Mouse (Mus musculus): ENCODE data around the gene Teddm1b.

Teddm1b gene

DNA sequence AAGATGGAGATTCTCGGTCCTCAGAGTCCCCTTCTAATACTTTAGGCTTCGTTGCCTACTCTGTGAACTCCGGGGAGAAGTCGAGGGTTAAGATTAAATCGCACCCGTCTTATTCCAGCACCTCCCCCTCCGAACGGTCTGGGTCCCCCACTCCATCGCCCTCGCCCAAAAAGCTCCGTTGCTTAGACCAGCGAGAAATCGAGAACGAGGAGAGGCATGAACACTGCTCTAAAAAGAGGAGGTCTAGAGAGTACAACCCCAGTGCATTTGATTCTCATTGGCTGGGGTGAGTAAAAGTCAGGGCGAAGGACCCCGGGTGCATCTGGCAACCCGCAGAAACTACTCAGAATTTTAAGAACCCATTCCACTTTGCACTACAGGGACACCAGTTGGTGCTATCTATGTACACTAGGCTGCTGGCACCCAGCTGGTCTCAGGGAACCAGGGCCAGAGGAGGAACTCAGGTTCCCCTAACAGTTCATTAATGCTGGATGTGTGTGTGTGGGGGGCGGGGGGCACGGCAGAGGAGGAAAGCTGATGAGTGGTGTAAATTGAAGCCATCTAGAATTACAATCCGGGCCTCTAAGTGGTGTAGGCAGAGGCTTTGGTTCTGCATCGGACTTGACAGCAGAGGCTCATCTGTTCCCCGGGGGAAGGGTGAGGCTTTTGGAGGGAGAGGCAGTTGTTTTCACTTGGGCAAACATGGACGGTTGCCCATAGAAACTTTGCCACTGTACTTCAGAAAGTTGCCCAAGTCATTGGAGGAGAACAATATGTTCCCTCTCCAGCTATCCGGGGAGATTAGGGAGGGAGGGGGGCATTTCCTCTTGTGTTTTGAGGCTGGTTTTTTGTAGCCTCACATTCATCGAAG lies 26.9 kb downstream of the Teddm1b start:
- no peak for DNase-seq (ENCODE audit: low spot score in 2 of 2)

DNA sequence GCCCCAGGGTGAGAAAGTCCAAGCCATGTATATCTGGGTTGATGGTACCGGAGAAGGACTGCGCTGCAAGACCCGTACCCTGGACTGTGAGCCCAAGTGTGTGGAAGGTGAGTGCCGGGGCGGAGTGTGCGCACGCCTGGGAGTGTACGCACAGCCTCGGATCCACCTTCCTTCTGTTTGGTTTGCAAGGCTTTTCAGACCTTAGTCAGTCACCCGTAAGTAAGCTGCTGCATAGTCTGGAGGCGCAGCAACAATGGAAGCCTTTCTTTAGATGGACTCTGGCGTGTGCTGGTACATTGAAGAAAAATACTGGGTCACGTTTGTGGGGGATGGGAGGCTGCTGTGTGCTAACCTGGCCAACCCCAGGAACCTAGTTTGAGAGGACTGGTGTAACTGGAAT lies 28.9 kb downstream of the Teddm1b start:
- DNase-seq (ENCODE audit: low spot score in 2 of 2), result no peak

DNA sequence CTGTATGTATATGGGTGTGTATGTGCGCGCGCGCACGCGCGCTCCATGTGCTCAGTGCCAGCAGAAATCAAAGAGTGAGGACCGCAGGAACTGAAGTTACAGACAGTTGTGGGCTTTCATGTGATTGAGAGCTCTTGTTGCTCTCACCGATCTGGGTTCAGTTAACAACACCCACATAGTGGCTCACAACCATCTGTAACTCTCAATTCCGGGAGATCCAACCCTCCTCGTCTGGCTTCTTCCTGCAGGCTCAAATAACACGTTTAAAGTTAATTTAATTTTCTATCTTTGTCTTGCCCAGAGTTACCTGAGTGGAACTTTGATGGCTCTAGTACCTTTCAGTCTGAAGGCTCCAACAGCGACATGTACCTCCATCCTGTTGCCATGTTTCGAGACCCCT lies 30.1 kb downstream of the Teddm1b start:
- no peak for DNase-seq (ENCODE audit: low spot score in 2 of 2)

DNA sequence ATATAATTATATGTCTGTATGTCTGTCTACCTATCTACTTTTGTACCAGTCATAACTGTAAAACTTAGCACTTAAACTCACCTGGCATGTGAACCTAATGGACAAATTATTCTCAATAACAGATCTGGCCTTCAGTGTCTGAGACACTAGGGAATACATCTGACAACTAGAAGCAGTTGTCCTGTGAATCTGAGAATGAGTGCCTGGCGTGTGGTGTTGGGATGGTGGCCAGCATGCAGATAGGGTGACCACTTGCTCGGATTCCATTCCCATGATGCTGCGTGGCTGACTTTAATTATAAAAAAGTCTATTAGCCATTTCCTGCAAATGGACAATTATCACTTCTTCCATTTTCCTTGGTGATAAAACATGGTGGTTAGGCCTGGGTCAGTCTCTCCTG lies 31.7 kb downstream of the Teddm1b start:
- no peak for DNase-seq (ENCODE audit: low spot score in 2 of 2)

DNA sequence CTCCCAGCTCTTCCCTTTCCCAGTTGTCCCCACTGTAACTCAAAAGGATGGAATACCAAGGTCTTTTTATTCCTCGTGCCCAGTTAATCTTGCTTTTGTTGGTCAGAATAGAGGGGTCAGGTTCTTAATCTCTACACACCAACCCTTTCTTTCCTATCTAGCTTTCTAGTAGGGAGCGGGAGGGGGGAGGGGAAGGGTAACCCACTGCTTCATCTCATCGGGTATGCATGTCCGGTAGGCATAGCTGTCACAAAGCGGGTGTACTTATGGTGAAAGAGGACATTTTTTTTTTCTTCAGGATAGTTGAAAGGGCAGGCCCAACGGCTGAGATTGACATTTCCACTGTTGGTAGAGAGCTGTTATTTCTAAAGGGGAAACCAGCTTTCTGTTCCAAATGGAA lies 34.1 kb downstream of the Teddm1b start:
- no peak for DNase-seq (ENCODE audit: low spot score in 2 of 2)

DNA sequence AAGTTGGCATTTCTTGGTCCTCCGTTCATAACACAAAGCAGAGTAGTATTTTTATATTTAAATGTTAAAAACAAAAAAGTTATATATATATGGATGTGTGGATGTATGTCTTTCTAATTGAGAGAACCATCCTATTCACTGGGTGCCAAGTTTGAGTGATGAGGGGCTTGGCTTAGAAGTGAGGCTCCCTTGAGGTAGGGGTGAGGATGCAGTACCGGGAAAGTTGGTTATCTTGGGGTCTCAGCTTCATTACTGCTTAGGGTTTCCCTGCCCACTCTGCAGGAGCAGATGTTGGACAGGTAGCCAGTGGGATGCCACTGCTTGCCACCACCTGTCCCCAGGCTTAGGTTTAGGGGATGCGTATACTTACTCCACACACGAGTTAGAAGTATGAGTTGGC lies 34.6 kb downstream of the Teddm1b start:
- DNase-seq (ENCODE audit: low spot score in 2 of 2), result no peak

DNA sequence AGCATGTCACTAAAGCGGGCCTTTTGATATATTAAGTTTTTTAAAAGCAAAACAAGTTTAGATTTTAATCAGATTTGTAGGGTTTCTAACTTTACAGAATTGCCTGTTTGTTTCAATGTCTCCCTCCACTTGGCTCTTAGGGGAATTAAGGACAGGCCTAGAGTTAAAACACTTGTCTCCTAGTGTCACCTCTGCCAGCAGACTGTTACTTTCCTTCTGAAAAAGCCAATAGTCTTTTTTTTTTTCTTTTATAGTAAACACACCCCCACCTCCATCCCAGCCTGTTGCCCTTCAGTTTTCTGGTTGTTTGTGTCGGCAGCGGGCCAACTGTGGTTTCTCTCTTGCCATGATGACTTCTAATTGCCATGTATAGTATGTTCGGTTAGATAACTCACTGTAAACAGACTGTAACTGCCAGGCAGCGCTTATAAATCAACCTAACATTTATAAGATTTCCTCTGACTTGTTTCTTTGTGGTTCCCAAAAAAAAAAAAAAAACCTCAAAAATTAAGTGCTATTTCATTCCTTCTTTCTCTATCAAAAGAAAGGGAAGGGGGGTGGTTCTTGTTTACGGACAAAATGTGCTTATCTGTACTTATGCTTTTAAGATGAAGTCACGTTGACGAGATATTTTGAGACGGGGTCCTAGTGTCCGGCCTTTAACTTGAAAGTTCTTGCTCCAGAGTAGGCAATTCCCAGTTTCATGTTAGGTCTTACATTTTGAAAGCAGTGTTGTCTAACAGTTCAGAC lies 35.2 kb downstream of the Teddm1b start:
- DNase-seq (ENCODE audit: low spot score in 2 of 2), result no peak

DNA sequence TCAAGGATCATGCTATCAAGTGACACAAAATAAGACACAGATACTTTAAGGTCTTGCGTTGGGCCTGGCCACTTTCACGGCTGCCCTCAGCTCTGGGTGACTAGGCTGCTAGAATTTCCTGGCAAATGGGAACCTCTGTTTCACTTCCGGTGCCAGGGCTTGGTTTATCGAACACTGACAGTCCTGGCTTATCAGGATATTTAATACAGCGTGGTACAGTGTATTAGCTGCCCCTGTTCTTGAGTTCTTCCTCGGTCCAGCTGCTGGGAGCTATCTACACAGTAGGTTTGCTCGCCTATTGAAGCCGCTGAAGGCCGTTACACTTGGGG lies 35.8 kb downstream of the Teddm1b start:
- DNase-seq (ENCODE audit: low spot score in 2 of 2), result no peak

DNA sequence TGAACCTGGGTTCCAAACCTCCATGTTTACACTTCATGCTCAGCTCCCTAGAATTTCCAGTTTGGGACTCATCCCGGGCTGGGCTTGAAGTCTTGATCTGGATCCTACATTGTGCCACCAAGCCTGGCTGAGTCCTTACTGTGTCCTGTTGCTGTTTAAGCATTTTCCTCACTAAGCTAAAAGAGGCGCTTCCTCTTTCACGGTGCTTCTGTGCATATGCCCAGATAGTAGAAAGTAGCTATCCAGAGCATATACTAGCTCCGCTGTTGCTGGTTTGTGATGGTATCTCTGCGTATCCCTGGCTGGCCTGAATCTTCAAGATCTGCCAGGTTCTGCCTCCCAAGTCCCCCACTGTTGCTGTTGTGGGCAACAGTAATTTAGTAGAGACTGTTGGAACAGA lies 36.3 kb downstream of the Teddm1b start:
- DNase-seq (ENCODE audit: low spot score in 2 of 2), result no peak

DNA sequence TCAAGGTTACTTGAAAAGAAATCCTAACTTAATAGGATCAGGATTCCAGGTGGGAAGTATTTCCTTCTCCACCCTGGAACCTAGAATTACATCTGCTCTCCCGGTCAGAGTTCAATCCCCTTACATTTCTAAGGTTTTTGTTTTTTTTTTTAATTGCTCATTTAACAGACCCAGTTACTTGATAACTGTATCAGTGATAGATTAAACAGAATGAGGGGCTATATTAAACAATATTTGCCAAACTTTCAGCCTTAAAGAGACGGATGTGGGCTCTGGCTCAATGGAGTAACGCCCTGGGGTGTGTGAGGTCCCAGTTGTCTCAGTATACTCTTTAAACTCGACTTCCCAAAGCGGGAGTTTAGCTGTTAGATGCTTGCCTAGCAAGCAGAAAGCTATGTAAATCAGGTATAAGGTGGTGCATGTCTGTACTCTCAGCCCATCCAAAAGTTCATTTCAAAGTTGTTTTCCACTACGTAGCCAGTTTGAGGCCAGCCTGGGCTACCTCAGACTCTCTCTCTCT lies 37.2 kb downstream of the Teddm1b start:
- DNase-seq (ENCODE audit: low spot score in 2 of 2), result no peak

DNA sequence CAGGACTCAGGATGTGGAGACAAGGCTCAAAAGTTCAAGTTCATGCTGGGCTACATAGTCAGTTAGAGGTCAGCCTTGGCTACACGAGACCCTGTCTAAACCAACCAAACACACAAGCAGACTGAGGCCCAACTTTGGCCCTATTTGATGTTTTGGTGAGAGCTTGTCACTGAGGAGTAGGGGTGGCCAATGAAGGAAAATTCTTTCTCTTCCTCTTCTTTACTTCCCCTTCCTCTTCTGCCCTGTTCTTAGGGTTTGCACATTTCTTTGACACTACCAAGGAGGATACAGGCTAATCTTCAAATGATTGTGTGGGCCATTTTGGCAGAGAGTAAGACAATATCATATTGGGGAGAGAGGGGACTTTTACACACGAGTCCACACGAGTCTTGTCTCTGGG lies 39.7 kb downstream of the Teddm1b start:
- no peak for DNase-seq (ENCODE audit: low spot score in 2 of 2)

DNA sequence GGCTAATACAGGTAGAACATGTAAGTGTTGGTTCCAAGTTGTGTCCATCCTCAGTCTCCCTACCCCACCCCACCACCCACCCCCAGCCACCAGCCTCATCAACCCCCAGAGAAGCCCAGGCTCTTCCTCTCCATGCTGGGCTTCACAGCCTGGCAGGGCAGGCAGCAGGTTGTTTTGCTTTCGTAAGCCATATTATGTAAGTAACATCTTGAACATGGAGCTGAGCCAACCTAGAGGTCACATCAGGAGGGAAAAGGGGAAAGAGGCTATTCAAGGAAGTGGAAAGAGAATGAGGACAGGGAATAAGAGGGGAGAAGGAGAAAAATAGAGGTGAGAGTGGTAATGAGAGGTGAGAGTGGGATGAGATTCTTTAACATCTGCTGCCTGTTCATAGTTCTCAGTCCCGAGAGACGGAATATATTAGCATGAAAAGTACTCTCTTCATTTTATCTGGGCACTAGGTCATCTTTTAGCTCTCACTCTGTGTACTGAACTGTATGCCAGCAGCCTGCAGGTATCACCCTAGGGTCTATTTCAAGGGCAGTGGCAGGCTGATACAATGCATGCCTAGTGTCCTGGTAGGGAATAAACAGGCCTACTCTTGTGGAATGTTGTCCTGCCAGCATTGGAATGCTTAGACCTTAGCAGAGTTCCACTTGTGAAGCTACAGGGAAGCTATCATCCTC lies 44.5 kb downstream of the Teddm1b start:
- no peak for DNase-seq (ENCODE audit: low spot score in 2 of 2)

DNA sequence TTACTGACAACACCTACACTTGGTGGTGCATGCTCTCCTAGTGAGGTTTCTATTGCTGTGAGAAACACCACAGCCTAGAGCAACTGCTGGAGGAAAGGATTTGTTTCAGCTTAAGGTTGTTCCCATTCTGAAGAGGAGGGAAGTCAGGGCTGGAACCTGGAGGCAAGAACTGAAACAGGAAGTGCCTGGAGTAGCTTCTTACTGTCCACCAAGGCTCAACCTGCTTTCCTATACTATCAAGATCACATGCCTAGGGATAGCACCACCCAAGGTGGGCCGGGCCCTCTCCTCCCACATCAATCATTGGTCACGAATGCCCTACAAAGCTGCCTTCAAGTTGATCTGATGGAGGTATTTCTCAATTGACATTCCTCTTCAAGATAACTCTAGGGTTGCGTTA lies 47.5 kb downstream of the Teddm1b start:
- DNase-seq (ENCODE audit: low spot score in 2 of 2), result no peak

DNA sequence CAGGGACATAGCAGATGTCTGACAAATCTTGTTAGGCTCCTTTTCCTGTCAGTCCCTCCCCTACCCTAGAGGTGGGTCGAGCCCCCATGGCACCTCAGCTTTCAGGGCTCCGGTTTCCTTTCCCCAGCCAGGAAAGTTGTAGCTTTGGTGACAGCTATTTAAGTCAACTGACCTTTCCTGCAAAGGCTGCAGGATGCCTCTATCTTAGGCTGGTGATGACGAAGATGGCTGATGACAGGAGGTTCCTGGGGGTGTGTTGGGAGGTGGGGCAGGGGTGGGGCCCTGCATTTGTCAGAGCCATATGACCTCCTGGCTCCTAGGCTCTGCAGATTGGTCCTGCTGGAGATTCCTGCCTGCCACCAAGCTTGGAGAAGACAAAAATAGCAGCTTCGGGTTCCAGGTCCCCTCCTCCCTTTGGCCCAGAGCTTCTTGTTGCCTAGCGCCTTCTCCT lies 48.5 kb downstream of the Teddm1b start:
- DNase-seq (ENCODE audit: low spot score in 2 of 2), result no peak

DNA sequence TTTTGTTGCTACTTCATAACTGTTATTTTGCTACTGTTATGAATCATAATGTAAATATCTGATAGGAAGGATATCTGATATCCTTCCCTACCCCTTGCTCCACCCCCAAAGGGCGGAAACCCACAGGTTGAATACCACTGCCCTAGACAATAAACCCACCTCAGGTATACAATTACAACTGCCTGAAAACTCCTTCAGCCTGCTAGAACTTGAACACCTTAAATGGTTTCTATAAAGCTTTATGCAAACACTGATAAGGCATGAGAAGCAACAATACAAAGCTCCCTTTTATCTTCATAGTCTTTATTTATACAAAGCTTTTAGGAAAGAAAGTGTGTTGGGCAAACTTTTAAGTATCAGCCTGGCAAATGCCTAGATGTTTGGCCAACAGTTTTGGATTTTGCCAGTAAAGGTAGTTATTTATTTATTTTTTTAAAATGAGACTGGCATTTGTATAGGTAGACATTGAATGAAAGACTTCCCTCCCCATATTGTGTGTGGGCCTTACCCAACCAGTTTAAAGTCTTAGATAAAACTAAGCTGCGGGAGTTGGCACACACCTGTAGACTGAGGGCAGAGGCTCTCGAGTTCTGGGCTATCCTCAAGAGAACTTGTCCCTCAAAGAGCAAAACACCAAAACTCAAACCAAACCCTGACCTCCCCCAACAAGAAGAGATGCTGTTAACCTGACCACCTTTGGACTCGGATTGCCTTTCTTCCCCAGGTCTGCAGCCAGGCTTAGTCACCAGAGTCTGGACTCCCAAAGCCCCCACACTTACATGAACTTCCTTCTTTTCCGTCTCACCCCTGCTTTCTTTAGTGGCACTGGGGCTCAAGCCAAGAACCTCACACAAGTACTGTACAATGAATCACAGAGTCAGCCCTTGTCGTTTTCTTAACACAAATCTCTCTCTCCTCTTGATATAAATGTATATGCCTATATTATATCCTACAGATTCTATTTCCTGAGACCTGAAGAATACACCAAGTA lies 50.5 kb downstream of the Teddm1b start:
- DNase-seq (ENCODE audit: low spot score in 2 of 2), result no peak
